Mouse (Mus musculus) testis, postnatal 14 days (tissue): ENCODE results near the gene Spcs1.

ENCODE experiments used
- DNase-seq: peaks from one replicate; pipeline ENCODE4 v3.0.0; 2021; ENCODE audit warnings: low spot score

The Spcs1 gene

DNA sequence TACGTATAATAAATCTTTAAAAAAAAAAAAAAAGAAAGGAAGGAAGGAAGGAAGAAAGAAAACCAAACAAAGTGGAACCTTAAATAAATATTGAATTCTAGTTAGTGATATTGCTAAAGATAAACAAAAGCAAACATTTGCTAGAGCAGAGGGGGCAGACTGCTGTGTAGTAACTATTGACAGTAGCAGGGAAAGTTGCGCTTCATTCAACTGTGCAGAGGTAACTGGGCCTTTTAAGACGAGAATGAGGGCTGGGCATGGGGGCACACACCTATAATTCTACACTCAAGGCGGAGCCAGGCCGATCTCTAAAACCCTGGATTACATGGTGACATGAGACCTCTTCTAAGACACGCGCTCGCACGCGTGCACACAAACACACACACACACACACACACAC lies 51.5 kb downstream of the Spcs1 start:
- no peak for DNase-seq
